Mouse (Mus musculus): ENCODE results near the gene Cdyl2.

The Cdyl2 gene

GRCm38 (mm10) chr8:116528736-116529135, 204.1 kb downstream of the Cdyl2 start:
- no peak for DNase-seq

DNA sequence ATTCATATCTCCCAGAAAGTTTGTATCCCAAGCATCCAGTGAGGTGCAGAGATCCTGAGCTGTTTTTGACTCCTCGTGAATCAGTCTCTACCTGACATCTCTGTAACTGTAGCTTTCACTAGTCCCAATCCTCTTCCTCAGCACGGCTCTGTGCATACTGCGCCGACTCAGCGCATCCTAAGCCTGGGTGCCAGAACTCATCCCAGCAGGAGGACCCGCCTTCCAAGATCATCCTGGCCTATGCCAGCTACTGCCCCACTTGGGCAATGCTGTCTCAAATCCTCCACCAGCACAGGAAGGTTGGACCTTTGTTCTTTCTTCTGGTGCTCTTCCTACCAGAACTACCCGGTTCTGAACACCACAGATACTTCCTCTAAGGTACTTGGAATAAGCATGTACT, 207.9 kb downstream of the Cdyl2 start:
- peak; percentile 57 for DNase-seq
